Mouse (Mus musculus) lung, adult 2 months (tissue): ENCODE data around the gene Magi3.

Source experiments
- CTCF ChIP-seq: fragments of 200-500 bp; IDR thresholded peaks from 2 replicates; pipeline ENCODE4 v1.5.1; 2011; ENCODE audit warnings: mild to moderate bottlenecking, low read length, control low read depth; ENCODE audit not compliant: insufficient read depth
- POLR2A ChIP-seq: fragments of 200-500 bp; IDR thresholded peaks from 2 replicates; pipeline ENCODE4 v1.6.1; 2011; ENCODE audit warnings: low read depth, mild to moderate bottlenecking, control low read depth, low read length, borderline replicate concordance; ENCODE audit errors: extremely low read depth

DNA sequence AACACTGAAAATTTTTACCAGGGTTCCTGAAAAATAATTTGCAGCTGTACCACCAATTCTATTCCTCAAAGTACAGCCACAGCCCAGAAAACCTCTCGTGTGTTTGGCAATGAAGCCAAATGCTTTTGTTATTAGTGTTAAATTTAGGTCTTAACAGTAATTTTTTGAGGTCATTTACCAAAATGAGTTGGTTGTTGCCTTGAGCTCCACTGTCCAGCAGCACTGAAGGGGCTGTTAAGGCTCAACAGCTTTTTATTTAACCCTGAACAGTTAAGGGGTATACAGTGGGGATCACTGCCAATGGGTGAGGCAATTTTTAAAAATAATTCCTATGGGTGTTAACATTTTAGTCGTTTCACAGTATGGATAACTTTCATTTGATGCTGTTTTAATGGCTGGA, 252.9 kb downstream of the Magi3 start:
- no peak for TF ChIP-seq CTCF
- no peak for TF ChIP-seq POLR2A
